Mouse (Mus musculus): ENCODE measurements around the gene Gm3194. TPM values are rescaled to one million over a fixed set of nuclear protein-coding genes. Genes with fewer than 3 reads are reported as not detected.

Gene Gm3194
- not detected for total RNA-seq (2023)

DNA sequence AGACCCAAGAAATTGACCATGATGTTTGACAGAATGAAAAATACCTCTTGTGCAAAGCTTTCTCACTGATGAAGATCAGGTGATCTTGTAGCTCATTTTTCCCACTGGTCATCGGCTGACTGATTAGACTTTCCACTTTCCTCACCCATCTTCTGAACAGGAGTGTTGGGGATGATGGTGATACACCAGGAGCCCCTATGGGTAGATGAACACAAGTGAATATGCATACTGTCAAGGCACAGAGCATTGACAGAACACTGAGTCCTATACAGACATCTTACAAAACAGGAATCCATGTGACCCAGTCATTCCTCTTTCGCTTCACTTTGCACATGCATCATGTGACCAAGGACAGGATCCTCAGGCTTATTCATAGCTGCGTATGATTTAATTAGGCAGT is at the start of gene Gm3194:
Gene Gm3194 (minus strand): TSS at position 101 of the 400 bp plus-strand sequence.

DNA sequence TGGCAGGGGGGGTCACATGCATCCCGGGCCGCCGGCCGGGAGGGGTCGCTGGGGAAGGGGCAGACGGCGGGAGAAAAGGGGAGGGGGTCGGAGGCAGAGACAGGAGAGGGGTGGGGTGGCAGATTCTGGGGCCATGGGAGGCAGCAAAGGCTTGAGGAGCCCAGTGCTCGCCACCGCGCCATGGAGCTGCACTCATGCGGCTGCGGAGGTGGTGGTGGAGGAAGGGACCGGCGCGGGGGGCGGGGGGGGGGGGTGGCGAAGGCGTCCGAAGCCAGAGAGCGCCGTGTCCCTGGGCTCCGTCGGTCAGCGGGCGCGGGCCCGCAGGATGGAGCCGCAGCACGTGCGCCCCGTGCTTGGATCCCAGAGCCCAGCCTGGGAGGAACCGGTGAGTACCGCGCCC is 46.1 kb upstream of the Gm3194 start, which contains the start of gene Gm3488:
Gene Gm3488 (plus strand): TSS at position 301 of the 400 bp plus-strand sequence.

DNA sequence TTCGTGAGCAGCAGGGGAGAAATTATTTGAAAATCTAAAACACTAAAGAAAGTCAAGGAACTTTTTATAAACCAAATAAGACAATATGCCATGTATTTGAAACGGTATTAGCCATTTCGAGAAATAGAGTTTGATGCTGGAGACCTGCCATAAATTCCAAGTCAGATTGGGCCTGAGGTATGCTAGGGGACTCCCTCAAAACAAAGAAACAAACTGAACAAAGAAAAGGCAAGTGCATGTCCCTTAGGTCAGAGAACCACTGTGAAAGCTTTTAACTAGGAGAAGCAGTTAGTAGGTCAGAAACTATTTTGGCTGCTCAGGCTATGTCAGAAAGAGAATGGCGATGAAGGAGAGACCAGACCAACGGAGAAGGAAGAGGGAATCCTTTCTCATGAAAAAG is 28.6 kb upstream of the Gm3194 start, which contains the start of gene Gm3187:
Gene Gm3187 (plus strand): TSS at position 301 of the 400 bp plus-strand sequence.

DNA sequence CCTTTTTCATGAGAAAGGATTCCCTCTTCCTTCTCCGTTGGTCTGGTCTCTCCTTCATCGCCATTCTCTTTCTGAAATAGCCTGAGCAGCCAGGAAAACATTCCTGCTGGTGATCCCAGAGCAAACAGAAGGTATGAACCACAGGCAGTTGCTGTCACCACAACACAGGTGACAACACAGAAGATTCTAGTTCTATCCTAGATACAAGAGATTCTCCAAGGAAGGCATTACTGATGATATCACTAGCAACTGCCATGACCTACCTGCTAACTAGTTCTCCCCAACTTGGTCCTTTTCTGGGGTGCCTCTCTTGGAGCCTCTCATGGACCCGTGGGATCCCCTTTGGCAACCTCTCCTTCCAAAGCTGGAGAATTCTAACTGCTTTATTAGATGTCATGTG is 22.5 kb upstream of the Gm3194 start, which contains the start of gene Gm8246:
Gene Gm8246 (minus strand): TSS at position 101 of the 400 bp plus-strand sequence.

GRCm38 (mm10) chr14:5388949-5389348 is 66.3 kb downstream of the Gm3194 start, which contains the start of gene Gm3500:
Gene Gm3500, minus strand, starts transcription at chr14:5389049.

Other genes with a start within 250 kb of the Gm3194 start
- not detected for gene Gm3526, start 194.9 kb downstream of the Gm3194 start, total RNA-seq (2023)
- not detected for gene Gm3542, start 120.5 kb downstream of the Gm3194 start, total RNA-seq (2023)
- gene Gm3500, start 66.4 kb downstream of the Gm3194 start, total RNA-seq (2023), result not detected
- not detected for gene Gm8246, start 22.4 kb upstream of the Gm3194 start, total RNA-seq (2023)
- gene Gm3187, start 28.7 kb upstream of the Gm3194 start, total RNA-seq (2023), result not detected
- not detected for gene Gm3488, start 46.2 kb upstream of the Gm3194 start, total RNA-seq (2023)
- gene Gm3532, start 83.0 kb upstream of the Gm3194 start, total RNA-seq (2023), result not detected
- not detected for gene Gm8265, start 177.6 kb upstream of the Gm3194 start, total RNA-seq (2023)
- not detected for gene Gm9603, start 232.0 kb upstream of the Gm3194 start, total RNA-seq (2023)

Data from monocyte, adult 59 days (primary cell).